Mouse (Mus musculus) hindbrain, postnatal 0 days (tissue): Measurements from ENCODE around the gene Rnf43. TPM values are rescaled to one million over a fixed set of nuclear protein-coding genes. Genes with fewer than 3 reads are reported as not detected.

Experiments
- ATAC-seq: fragments of 200-750 bp; cut with Nextera tagmentation; 2 replicates; pipeline ENCODE4 v1.8.0; 2017; ENCODE audit warnings: mild to moderate bottlenecking, moderate TSS enrichment, moderate library complexity
- DNase-seq: peaks from one replicate; pipeline ENCODE4 v3.0.0-alpha.2; 2015; ENCODE audit warnings: low spot score
- H3K27ac ChIP-seq: fragments of 300-500 bp; sonication (generic); 2 replicates; pipeline ENCODE4 v1.5.1; 2014; ENCODE audit warnings: mild to moderate bottlenecking
- H3K27me3 ChIP-seq: fragments of 300-500 bp; sonication (generic); 2 replicates; pipeline ENCODE4 v1.6.1; 2014; ENCODE audit warnings: low read length, mixed read lengths; ENCODE audit not compliant: insufficient read depth
- H3K36me3 ChIP-seq: fragments of 300-500 bp; sonication (generic); 2 replicates; pipeline ENCODE4 v1.6.1; 2014; ENCODE audit warnings: low read length, mixed read lengths; ENCODE audit not compliant: insufficient read depth
- H3K4me1 ChIP-seq: fragments of 300-500 bp; sonication (generic); 2 replicates; pipeline ENCODE4 v1.6.1; 2014; ENCODE audit warnings: antibody characterized with exemption, low read length, mixed read lengths; ENCODE audit not compliant: insufficient read depth
- H3K4me2 ChIP-seq: fragments of 300-500 bp; sonication (generic); 2 replicates; pipeline ENCODE4 v1.6.1; 2014; ENCODE audit warnings: low read depth, mild to moderate bottlenecking, low read length, moderate library complexity, mixed read lengths
- H3K4me3 ChIP-seq: fragments of 300-500 bp; sonication (generic); 2 replicates; pipeline ENCODE4 v1.5.1; 2014; ENCODE audit warnings: low read length
- H3K9ac ChIP-seq: fragments of 300-500 bp; sonication (generic); replicated peaks from 2 replicates; pipeline ENCODE4 v1.6.1; 2014; ENCODE audit warnings: mild to moderate bottlenecking, low read length, moderate library complexity, mixed read lengths
- H3K9me3 ChIP-seq: fragments of 300-500 bp; sonication (generic); 2 replicates; pipeline ENCODE4 v1.6.1; 2016; ENCODE audit warnings: low read length, mixed read lengths
- CTCF ChIP-seq: IDR thresholded peaks from 2 replicates; pipeline ENCODE4 v1.5.1; 2016; ENCODE audit warnings: antibody characterized with exemption, control low read depth, low read depth
- WGBS: fragments of 180-500 bp; shearing (Covaris S2); extraction: QIAGEN DNeasy Blood & Tissue Kit; methylation state at CpG from one replicate; pipeline ENCODE4 v1.1.7; 2014; 5-methylcytosine and 5-hydroxymethylcytosine counted together
- polyA plus RNA-seq: library from polyadenylated mRNA; unstranded; fragments of >200 nt; fragmentation: Nextera tagmentation; extraction: Ambion mirVana; gene quantifications from 2 replicates; pipeline ENCODE4 v1.2.1, GENCODE M21; 2015
- total RNA-seq: library from RNA; depleted of rRNA; stranded (reverse); fragments of >200 nt; gene quantifications from 2 replicates; pipeline ENCODE4 v1.2.3, GENCODE M21; 2014

Gene Rnf43
- total and polyA plus RNA-seq, 2 experiments from 2014 or later, result 0.85 to 10.7 TPM

- no peak overlapping the region for H3K4me3 ChIP-seq
- H3K4me2 ChIP-seq, result no peak overlapping the region
- TF ChIP-seq CTCF, result no peak
- H3K27ac ChIP-seq, result no peak overlapping the region
- WGBS, result 79% methylated on average over 1 of the region's 1 CpGs
- H3K27me3 ChIP-seq, result no peaks in the 10 kb centered on the region
- H3K9ac ChIP-seq, result no peak overlapping the region
- ATAC-seq (no peak), DNase-seq (no peak)
- no peaks in the 10 kb centered on the region for H3K9me3 ChIP-seq
- no peaks in the 10 kb centered on the region for H3K4me1 ChIP-seq
- H3K36me3 ChIP-seq, result no peaks in the 10 kb centered on the region
These were observed 89.8 kb downstream of the Rnf43 start for GRCm38 (mm10) chr11:87752307-87752706.

GRCm38 (mm10) chr11:87753255-87753654 lies 90.7 kb downstream of the Rnf43 start:
- Histone ChIP-seq H3K27me3 (no peaks in the 10 kb centered on the region), H3K9ac (no peak overlapping the region), H3K36me3 (no peaks in the 10 kb centered on the region), H3K4me3 (no peak overlapping the region), H3K4me1 (no peaks in the 10 kb centered on the region), H3K9me3 (no peaks in the 10 kb centered on the region), H3K4me2 (no peak overlapping the region), H3K27ac (no peak overlapping the region)
- DNase-seq, result no peak
- ATAC-seq, result no peak
- whole genome bisulfite sequencing, result 84% methylated on average over 8 of the region's 8 CpGs
- TF ChIP-seq CTCF, result no peak

GRCm38 (mm10) chr11:87753891-87754501 lies 91.5 kb downstream of the Rnf43 start:
- H3K27me3 ChIP-seq, result no peaks in the 10 kb centered on the region
- no peaks in the 10 kb centered on the region for H3K36me3 ChIP-seq
- no peak for DNase-seq
- no peak overlapping the region for H3K4me2 ChIP-seq
- no peaks in the 10 kb centered on the region for H3K4me1 ChIP-seq
- H3K9me3 ChIP-seq, result no peaks in the 10 kb centered on the region
- no peak overlapping the region for H3K27ac ChIP-seq
- WGBS, result 80% methylated on average over 5 of the region's 5 CpGs
- TF ChIP-seq CTCF, result no peak
- ATAC-seq, result no peak
- no peak overlapping the region for H3K9ac ChIP-seq
- no peak overlapping the region for H3K4me3 ChIP-seq

- DNase-seq, result no peak
- WGBS, result 76% methylated on average over 5 of the region's 5 CpGs
These were observed 92.1 kb downstream of the Rnf43 start for GRCm38 (mm10) chr11:87754603-87755002.

GRCm38 (mm10) chr11:87755360-87756017 lies 93.0 kb downstream of the Rnf43 start:
- H3K9me3 ChIP-seq, result no peaks in the 10 kb centered on the region
- no peaks in the 10 kb centered on the region for H3K36me3 ChIP-seq
- H3K9ac ChIP-seq, result no peak overlapping the region
- no peak for TF ChIP-seq CTCF
- no peaks in the 10 kb centered on the region for H3K27me3 ChIP-seq
- H3K4me3 ChIP-seq, result no peak overlapping the region
- H3K4me2 ChIP-seq, result no peak overlapping the region
- DNase-seq (no peak), ATAC-seq (no peak)
- H3K4me1 ChIP-seq, result 0 out of 2 replicates have a peak, but pooled peaks cover 3% of the 10 kb centered on the region
- H3K27ac ChIP-seq, result no peak overlapping the region
- 75% methylated on average over 17 of the region's 17 CpGs for WGBS

More at GRCm38 (mm10) chr11:87754603-87755002, 92.1 kb downstream of the Rnf43 start:
- H3K9me3 ChIP-seq, result no peaks in the 10 kb centered on the region
- no peak overlapping the region for H3K4me2 ChIP-seq
- 0 out of 2 replicates have a peak, but pooled peaks cover under 1% of the 10 kb centered on the region for H3K4me1 ChIP-seq
- ATAC-seq, result no peak
- no peak for TF ChIP-seq CTCF
- H3K27me3 ChIP-seq, result no peaks in the 10 kb centered on the region
- no peak overlapping the region for H3K4me3 ChIP-seq
- no peaks in the 10 kb centered on the region for H3K36me3 ChIP-seq
- no peak overlapping the region for H3K9ac ChIP-seq
- no peak overlapping the region for H3K27ac ChIP-seq

- no peak overlapping the region for H3K4me3 ChIP-seq
- 82% methylated on average over 15 of the region's 15 CpGs for WGBS
- no peaks in the 10 kb centered on the region for H3K9me3 ChIP-seq
- H3K9ac ChIP-seq, result no peak overlapping the region
- H3K4me2 ChIP-seq, result no peak overlapping the region
- 0 out of 2 replicates have a peak, but pooled peaks cover 3% of the 10 kb centered on the region for H3K4me1 ChIP-seq
- H3K27me3 ChIP-seq, result no peaks in the 10 kb centered on the region
- DNase-seq (no peak), ATAC-seq (no peak)
- no peak for TF ChIP-seq CTCF
- H3K36me3 ChIP-seq, result no peaks in the 10 kb centered on the region
- no peak overlapping the region for H3K27ac ChIP-seq
These were observed 93.8 kb downstream of the Rnf43 start for GRCm38 (mm10) chr11:87756251-87756820.
